Mouse (Mus musculus) right cerebral cortex, postnatal 36 days (tissue): ENCODE data around the gene Olfr77.

Experiments
- DNase-seq, 2 experiments: peaks; one replicate each; pipeline ENCODE4 v3.0.0; 2022; ENCODE audit warnings: low spot score in 2 of 2, mixed read lengths in 1 of 2

Gene Olfr77

GRCm38 (mm10) chr9:19916565-19916964 lies at the start of gene Olfr77:
Olfr77 (plus strand) TSS chr9:19916865.
- DNase-seq = no peak

GRCm38 (mm10) chr9:19887904-19888303 lies 28.8 kb upstream of the Olfr77 start, which contains the start of gene Olfr862:
Olfr862 (minus strand) TSS chr9:19888004.
- DNase-seq = no peak

DNA sequence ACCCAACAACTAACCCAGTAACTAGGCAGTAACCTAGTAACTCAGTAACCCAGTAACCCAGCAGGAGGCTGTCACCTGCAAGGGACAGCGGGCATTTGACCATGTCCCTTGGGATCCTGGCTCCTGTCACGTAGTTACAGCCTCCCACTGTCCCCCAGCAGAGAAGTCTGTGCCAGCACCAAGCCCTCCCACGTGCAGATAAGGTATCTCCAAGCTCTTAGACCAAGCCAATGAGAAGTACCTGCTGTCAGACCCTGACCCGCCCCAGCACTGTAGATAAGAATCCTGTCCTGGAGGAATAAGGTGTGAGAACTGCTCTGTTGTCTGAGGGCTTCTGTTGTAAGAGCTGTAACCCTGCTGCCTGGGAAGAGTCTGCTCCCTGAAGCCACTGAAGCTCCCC lies 5.5 kb upstream of the Olfr77 start:
- no peak for DNase-seq
